Mouse (Mus musculus): ENCODE measurements around the gene Adpgk. TPM values are rescaled to one million over a fixed set of nuclear protein-coding genes. Genes with fewer than 3 reads are reported as not detected.
A peak's percentile ranks its signal among the peaks of the same experiment; 100 is the strongest.

Adpgk gene
- polyA plus RNA-seq, 1 experiment from 2014 or later, result 45.5 TPM

- Histone ChIP-seq H3K4me2 (replicated peaks; ENCODE audit: low read depth, low read length) (peak overlapping the region; percentile 15; the same call in 1 of the 2 replicates), H3K36me3 (ENCODE audit: control insufficient read depth, insufficient read depth, low read length) (no peaks in the 10 kb centered on the region), H3K27me3 (ENCODE audit: control insufficient read depth, insufficient read depth, low read length) (no peaks in the 10 kb centered on the region), H3K27ac (ENCODE audit: low read depth, low read length) (no peak overlapping the region), H3K9ac (ENCODE audit: low read depth, low read length) (no peak overlapping the region), H3K9me3 (ENCODE audit: control insufficient read depth, low read length) (no peaks in the 10 kb centered on the region), H3K4me3 (ENCODE audit: low read length) (no peak overlapping the region), H3K4me1 (ENCODE audit: control insufficient read depth, insufficient read depth, low read length) (no peaks in the 10 kb centered on the region)
- peak; percentile 20; the same call in 1 of the 2 replicates for ATAC-seq (ENCODE audit: low FRiP score, low TSS enrichment)
- whole genome bisulfite sequencing, result 50% methylated on average over 7 of the region's 7 CpGs
Measured at GRCm38 (mm10) chr9:59282683-59282986, 8.7 kb upstream of the Adpgk start.

GRCm38 (mm10) chr9:59285614-59286013 lies 5.7 kb upstream of the Adpgk start:
- Histone ChIP-seq H3K27ac (ENCODE audit: low read depth, low read length) (no peak overlapping the region), H3K9ac (ENCODE audit: low read depth, low read length) (no peak overlapping the region), H3K4me3 (ENCODE audit: low read length) (no peak overlapping the region), H3K4me1 (ENCODE audit: control insufficient read depth, insufficient read depth, low read length) (no peaks in the 10 kb centered on the region), H3K27me3 (ENCODE audit: control insufficient read depth, insufficient read depth, low read length) (no peaks in the 10 kb centered on the region), H3K36me3 (ENCODE audit: control insufficient read depth, insufficient read depth, low read length) (no peaks in the 10 kb centered on the region), H3K4me2 (replicated peaks; ENCODE audit: low read depth, low read length) (no peak overlapping the region), H3K9me3 (ENCODE audit: control insufficient read depth, low read length) (no peaks in the 10 kb centered on the region)
- WGBS, result 84% methylated on average over 6 of the region's 6 CpGs
- ATAC-seq (ENCODE audit: low FRiP score, low TSS enrichment), result no peak

GRCm38 (mm10) chr9:59288058-59288457 lies 3.3 kb upstream of the Adpgk start:
- Histone ChIP-seq H3K4me1 (ENCODE audit: control insufficient read depth, insufficient read depth, low read length) (peaks cover 6% of the 10 kb centered on the region; the same call in 1 of the 2 replicates), H3K4me3 (ENCODE audit: low read length) (no peak overlapping the region), H3K9me3 (ENCODE audit: control insufficient read depth, low read length) (no peaks in the 10 kb centered on the region), H3K9ac (ENCODE audit: low read depth, low read length) (no peak overlapping the region), H3K36me3 (ENCODE audit: control insufficient read depth, insufficient read depth, low read length) (no peaks in the 10 kb centered on the region), H3K27me3 (ENCODE audit: control insufficient read depth, insufficient read depth, low read length) (no peaks in the 10 kb centered on the region), H3K27ac (ENCODE audit: low read depth, low read length) (no peak overlapping the region), H3K4me2 (replicated peaks; ENCODE audit: low read depth, low read length) (no peak overlapping the region)
- WGBS, result 86% methylated on average over 5 of the region's 5 CpGs
- no peak for ATAC-seq (ENCODE audit: low FRiP score, low TSS enrichment)

- Histone ChIP-seq H3K4me3 (ENCODE audit: low read length) (no peak overlapping the region), H3K4me1 (ENCODE audit: control insufficient read depth, insufficient read depth, low read length) (peaks cover 6% of the 10 kb centered on the region; the same call in 1 of the 2 replicates), H3K9me3 (ENCODE audit: control insufficient read depth, low read length) (no peaks in the 10 kb centered on the region), H3K27ac (ENCODE audit: low read depth, low read length) (0 out of 2 replicates have a peak overlapping the region, but pooled peaks have one; percentile 6), H3K36me3 (ENCODE audit: control insufficient read depth, insufficient read depth, low read length) (no peaks in the 10 kb centered on the region), H3K9ac (ENCODE audit: low read depth, low read length) (no peak overlapping the region), H3K27me3 (ENCODE audit: control insufficient read depth, insufficient read depth, low read length) (no peaks in the 10 kb centered on the region), H3K4me2 (replicated peaks; ENCODE audit: low read depth, low read length) (no peak overlapping the region)
- ATAC-seq (ENCODE audit: low FRiP score, low TSS enrichment), result no peak
- 67% methylated on average over 3 of the region's 3 CpGs for WGBS
Measured at GRCm38 (mm10) chr9:59288685-59289410, 2.5 kb upstream of the Adpgk start.

GRCm38 (mm10) chr9:59289529-59290115 lies 1.7 kb upstream of the Adpgk start:
- H3K4me2 ChIP-seq (replicated peaks; ENCODE audit: low read depth, low read length), result no peak overlapping the region
- H3K27me3 ChIP-seq (ENCODE audit: control insufficient read depth, insufficient read depth, low read length), result no peaks in the 10 kb centered on the region
- H3K4me3 ChIP-seq (ENCODE audit: low read length), result no peak overlapping the region
- H3K9me3 ChIP-seq (ENCODE audit: control insufficient read depth, low read length), result no peaks in the 10 kb centered on the region
- 79% methylated on average over 6 of the region's 6 CpGs for WGBS
- peaks cover 6% of the 10 kb centered on the region; the same call in 1 of the 2 replicates for H3K4me1 ChIP-seq (ENCODE audit: control insufficient read depth, insufficient read depth, low read length)
- ATAC-seq (ENCODE audit: low FRiP score, low TSS enrichment), result no peak
- H3K36me3 ChIP-seq (ENCODE audit: control insufficient read depth, insufficient read depth, low read length), result no peaks in the 10 kb centered on the region
- no peak overlapping the region for H3K9ac ChIP-seq (ENCODE audit: low read depth, low read length)
- no peak overlapping the region for H3K27ac ChIP-seq (ENCODE audit: low read depth, low read length)

GRCm38 (mm10) chr9:59291688-59292492 lies 532 bp downstream of the Adpgk start:
- peak overlapping the region; percentile 89 for H3K27ac ChIP-seq (ENCODE audit: low read depth, low read length)
- no peaks in the 10 kb centered on the region for H3K9me3 ChIP-seq (ENCODE audit: control insufficient read depth, low read length)
- H3K27me3 ChIP-seq (ENCODE audit: control insufficient read depth, insufficient read depth, low read length), result no peaks in the 10 kb centered on the region
- under 1% methylated on average over 48 of the region's 50 CpGs for WGBS
- H3K4me3 ChIP-seq (ENCODE audit: low read length), result peak overlapping the region; percentile 90
- peak; percentile 65; the same call in 1 of the 2 replicates for ATAC-seq (ENCODE audit: low FRiP score, low TSS enrichment)
- H3K4me1 ChIP-seq (ENCODE audit: control insufficient read depth, insufficient read depth, low read length), result peaks cover 6% of the 10 kb centered on the region; the same call in 1 of the 2 replicates
- H3K9ac ChIP-seq (ENCODE audit: low read depth, low read length), result peak overlapping the region; percentile 93
- H3K4me2 ChIP-seq (replicated peaks; ENCODE audit: low read depth, low read length), result peak overlapping the region; percentile 70
- H3K36me3 ChIP-seq (ENCODE audit: control insufficient read depth, insufficient read depth, low read length), result no peaks in the 10 kb centered on the region

GRCm38 (mm10) chr9:59292493-59292875 lies 1.1 kb downstream of the Adpgk start:
- 0 out of 2 replicates have a peak overlapping the region, but pooled peaks have one; percentile 93 for H3K9ac ChIP-seq (ENCODE audit: low read depth, low read length)
- 32% methylated on average over 3 of the region's 3 CpGs for WGBS

GRCm38 (mm10) chr9:59296419-59296818 lies 5.1 kb downstream of the Adpgk start:
- Histone ChIP-seq H3K9me3 (ENCODE audit: control insufficient read depth, low read length) (no peaks in the 10 kb centered on the region), H3K4me1 (ENCODE audit: control insufficient read depth, insufficient read depth, low read length) (peaks cover 6% of the 10 kb centered on the region; the same call in 1 of the 2 replicates), H3K27ac (ENCODE audit: low read depth, low read length) (no peak overlapping the region), H3K9ac (ENCODE audit: low read depth, low read length) (no peak overlapping the region), H3K4me2 (replicated peaks; ENCODE audit: low read depth, low read length) (no peak overlapping the region), H3K4me3 (ENCODE audit: low read length) (no peak overlapping the region), H3K36me3 (ENCODE audit: control insufficient read depth, insufficient read depth, low read length) (peaks cover 26% of the 10 kb centered on the region), H3K27me3 (ENCODE audit: control insufficient read depth, insufficient read depth, low read length) (no peaks in the 10 kb centered on the region)
- WGBS, result 84% methylated on average over 2 of the region's 2 CpGs
- ATAC-seq (ENCODE audit: low FRiP score, low TSS enrichment), result no peak

More at GRCm38 (mm10) chr9:59292493-59292875, 1.1 kb downstream of the Adpgk start:
- H3K4me3 ChIP-seq (ENCODE audit: low read length), result peak overlapping the region; percentile 90
- ATAC-seq (ENCODE audit: low FRiP score, low TSS enrichment), result no peak
- no peak overlapping the region for H3K27ac ChIP-seq (ENCODE audit: low read depth, low read length)
- no peaks in the 10 kb centered on the region for H3K9me3 ChIP-seq (ENCODE audit: control insufficient read depth, low read length)
- H3K4me1 ChIP-seq (ENCODE audit: control insufficient read depth, insufficient read depth, low read length), result peaks cover 6% of the 10 kb centered on the region; the same call in 1 of the 2 replicates
- H3K36me3 ChIP-seq (ENCODE audit: control insufficient read depth, insufficient read depth, low read length), result peaks cover 2% of the 10 kb centered on the region; the same call in 1 of the 2 replicates
- H3K27me3 ChIP-seq (ENCODE audit: control insufficient read depth, insufficient read depth, low read length), result no peaks in the 10 kb centered on the region
- peak overlapping the region; percentile 70 for H3K4me2 ChIP-seq (replicated peaks; ENCODE audit: low read depth, low read length)
